Mouse (Mus musculus) adrenal gland, adult 2 months (tissue): ENCODE data around the gene Bcl7a. TPM values are rescaled to one million over a fixed set of nuclear protein-coding genes. Genes with fewer than 3 reads are reported as not detected.

Experiments
- DNase-seq: peaks from one replicate; pipeline ENCODE4 v3.0.0; 2021
- polyA plus RNA-seq: library from polyadenylated mRNA; depleted of rRNA; stranded (reverse); fragments of >200 nt; gene quantifications from 2 replicates; pipeline ENCODE4 v1.2.3, GENCODE M21; 2012
- total RNA-seq, 2 experiments: library from RNA; stranded (reverse); gene quantifications; 2 replicates each; pipeline ENCODE4 v1.2.3; 2021

Gene Bcl7a
- total and polyA plus RNA-seq, 3 experiments, result 6.1 to 11.2 (median 6.1) TPM

GRCm38 (mm10) chr5:123327686-123328085 lies 15.9 kb upstream of the Bcl7a start:
- DNase-seq, result no peak

DNA sequence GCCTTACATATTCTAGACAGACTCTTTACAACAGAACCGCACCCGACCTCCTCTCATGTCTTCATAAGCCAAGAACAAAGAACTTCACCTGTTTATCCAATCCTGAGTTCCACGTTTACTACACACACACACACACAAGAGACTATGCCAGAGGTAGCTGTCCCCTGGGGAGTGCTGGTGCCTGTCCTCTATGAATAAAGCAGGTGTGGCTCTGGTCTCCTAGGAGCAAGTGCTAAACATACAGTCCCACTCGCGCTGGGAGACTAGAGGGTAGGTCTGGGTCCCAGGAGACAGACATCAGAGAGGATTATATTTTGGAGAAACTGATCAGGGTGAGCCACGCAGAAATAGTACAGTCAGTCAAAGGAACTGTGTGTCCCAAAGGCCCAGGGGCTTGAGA lies 10.1 kb upstream of the Bcl7a start:
- DNase-seq, result no peak

- no peak for DNase-seq
Measured at GRCm38 (mm10) chr5:123336205-123336961, 7.3 kb upstream of the Bcl7a start.

- DNase-seq, result no peak
Measured at GRCm38 (mm10) chr5:123338463-123338862, 5.2 kb upstream of the Bcl7a start.

DNA sequence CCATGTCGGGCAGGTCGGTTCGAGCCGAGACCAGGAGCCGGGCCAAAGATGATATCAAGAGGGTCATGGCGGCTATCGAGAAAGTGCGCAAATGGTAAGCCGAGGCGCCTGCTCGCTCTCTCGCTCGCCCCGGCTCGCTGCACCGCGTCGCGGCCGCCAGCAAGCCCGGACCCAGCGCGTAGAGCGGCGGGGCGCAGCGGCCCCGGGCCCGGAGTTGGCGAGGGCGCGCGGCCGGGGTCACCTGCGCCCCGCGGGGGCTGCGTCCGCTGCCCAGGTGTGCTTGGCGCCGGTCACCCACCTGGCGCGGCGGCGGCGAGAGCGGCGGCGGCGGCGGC lies 961 bp downstream of the Bcl7a start:
- DNase-seq, result no peak

GRCm38 (mm10) chr5:123344963-123345852 lies 1.6 kb downstream of the Bcl7a start:
- peak; percentile 80 for DNase-seq

DNA sequence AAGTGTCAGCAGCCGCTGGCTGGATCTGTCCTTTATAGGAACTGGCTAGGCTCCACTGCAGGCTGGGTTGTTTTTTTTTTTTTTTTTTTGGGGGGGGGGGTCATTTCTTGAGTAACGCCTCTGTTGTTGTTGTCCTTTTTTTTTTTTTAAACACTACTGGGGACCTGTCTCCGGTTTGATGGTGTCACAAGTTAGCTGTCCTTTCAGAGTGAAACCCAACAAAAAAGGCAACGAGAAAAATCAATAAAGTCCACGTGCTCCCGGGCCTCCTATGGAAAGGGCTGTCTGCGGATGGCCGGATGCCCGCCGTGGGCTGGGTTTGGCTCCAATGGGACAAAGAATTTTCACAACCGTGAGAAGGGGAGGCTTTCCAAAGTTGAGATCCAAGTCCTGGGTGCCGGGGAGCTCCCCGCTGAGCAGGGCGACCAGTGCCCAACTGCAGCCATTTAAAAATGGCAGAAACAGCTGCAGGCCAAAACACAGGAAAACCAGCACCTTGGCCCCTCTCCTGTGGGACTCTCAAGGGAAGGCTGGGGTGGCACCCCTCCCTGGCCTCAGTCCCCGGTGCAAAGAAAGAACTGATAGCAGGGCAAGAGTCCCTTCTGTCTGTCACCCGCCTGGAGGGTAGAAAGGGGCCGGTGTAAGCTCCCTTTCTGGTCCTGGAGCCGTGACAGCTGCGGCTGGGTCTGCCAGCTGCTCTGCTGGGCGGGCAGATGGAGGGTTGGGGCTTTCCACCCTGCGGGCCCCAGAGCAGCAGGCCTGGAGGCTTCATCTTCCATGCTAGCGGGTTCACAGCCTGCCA lies 2.4 kb downstream of the Bcl7a start:
- peak; percentile 79 for DNase-seq

- no peak for DNase-seq
Measured at GRCm38 (mm10) chr5:123346701-123347270, 3.2 kb downstream of the Bcl7a start.

- DNase-seq, result no peak
Measured at GRCm38 (mm10) chr5:123347985-123348384, 4.4 kb downstream of the Bcl7a start.

GRCm38 (mm10) chr5:123350386-123350785 lies 6.8 kb downstream of the Bcl7a start:
- no peak for DNase-seq

- no peak for DNase-seq
Measured at GRCm38 (mm10) chr5:123355918-123356317, 12.3 kb downstream of the Bcl7a start.

DNA sequence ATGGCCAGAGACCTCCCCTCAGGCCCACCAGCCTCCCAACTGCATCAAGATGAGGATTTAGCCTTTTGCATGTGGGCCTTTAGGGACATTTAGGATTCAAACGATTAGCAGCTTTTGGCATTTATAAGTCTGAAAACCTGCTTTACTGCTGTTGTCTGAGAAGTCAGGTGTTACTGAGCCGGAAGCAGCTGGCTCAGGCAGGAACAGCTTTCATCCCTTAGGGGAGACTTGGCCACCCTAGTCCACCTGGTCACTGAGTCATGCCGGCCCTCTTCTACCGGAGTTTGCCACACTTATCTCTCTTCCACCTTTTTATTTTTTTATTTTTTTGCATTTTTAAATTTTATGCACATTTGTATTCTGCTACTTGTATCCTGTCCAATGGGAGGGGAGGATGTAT lies 13.6 kb downstream of the Bcl7a start:
- DNase-seq, result no peak

GRCm38 (mm10) chr5:123359431-123359830 lies 15.8 kb downstream of the Bcl7a start:
- no peak for DNase-seq

GRCm38 (mm10) chr5:123362911-123363310 lies 19.3 kb downstream of the Bcl7a start:
- peak; percentile 30 for DNase-seq

GRCm38 (mm10) chr5:123364302-123364971 lies 20.8 kb downstream of the Bcl7a start:
- peak; percentile 60 for DNase-seq

DNA sequence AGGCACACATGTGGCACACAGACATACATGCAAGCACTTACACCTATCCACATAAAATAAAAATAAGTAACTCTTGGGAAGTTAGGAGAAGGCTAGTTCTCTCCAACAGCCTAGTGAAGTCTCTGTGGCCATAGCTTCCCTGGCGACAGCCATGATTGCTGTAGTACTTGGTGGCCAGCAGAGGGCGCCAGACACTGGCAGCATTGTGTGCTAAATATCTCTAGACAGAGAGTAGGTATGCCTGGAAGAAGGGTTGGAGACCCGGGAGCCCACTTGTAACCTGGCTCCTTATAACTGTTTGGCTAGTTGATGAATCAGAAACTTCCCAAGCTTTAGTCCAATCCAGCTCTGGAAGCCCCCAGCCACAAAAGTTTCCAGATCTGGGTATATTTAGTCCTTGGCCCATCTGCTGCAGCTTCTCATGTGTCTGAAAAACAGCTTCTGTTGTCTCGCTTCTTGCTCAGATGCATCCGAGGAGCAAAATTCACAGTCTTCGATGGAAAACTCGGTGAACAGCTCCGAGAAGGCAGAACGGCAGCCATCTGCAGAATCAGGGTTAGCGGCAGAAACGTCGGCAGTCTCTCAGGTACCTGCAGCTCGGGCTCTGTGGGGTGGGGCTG lies 25.3 kb downstream of the Bcl7a start:
- peak; percentile 32 for DNase-seq

- DNase-seq, result no peak
Measured at GRCm38 (mm10) chr5:123370049-123370448, 26.4 kb downstream of the Bcl7a start.

DNA sequence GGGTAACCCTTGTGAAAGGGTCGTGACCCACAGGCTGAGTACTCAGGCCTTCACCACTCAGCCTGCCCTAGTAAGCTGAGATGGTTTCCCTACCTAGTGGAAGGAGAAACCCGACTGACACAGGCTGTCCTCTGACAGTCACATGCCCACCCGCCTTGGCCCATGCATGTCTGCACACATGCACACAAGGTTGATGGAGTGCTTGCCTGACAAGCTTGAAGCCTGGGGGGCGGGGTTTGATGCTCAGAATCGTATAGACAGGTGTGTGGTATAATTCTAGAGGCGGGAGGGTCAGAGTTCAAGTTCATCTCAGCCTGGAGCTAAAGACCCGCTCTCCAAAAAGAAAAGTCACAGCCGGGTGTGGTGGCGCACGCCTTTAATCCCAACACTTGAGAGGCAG lies 31.6 kb downstream of the Bcl7a start:
- DNase-seq, result no peak

DNA sequence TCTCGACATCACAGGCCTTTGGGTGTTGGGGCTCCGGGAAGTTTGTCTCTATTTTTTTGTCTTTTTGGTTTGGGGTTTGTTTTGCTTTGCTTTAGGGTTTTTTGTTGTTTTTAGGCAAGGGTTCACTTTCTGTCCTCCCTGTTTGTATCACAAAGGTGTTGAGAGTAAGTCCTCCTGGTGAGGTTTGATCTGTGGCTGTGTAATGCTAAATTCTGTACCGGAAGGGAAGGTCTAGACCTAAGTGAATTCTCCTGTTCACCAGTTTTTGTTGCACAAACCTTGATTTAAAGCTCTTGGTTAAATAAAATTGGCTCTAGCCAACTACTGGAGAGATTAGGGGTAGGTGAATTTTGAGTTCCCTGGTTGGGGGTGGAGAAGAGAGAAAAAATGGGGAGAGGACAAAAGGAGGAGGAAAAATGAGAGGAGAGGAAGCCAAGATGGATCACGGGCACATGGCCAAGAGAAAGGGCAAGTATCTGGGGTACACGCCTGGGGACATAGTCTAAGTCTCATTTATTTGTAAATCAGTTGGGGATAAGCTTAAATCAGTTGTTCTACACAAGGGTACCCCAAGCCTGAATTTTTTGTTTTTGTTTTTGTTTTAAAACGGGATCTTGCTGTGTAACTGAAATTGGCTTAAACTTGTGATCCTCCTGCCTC lies 32.3 kb downstream of the Bcl7a start:
- DNase-seq, result no peak

DNA sequence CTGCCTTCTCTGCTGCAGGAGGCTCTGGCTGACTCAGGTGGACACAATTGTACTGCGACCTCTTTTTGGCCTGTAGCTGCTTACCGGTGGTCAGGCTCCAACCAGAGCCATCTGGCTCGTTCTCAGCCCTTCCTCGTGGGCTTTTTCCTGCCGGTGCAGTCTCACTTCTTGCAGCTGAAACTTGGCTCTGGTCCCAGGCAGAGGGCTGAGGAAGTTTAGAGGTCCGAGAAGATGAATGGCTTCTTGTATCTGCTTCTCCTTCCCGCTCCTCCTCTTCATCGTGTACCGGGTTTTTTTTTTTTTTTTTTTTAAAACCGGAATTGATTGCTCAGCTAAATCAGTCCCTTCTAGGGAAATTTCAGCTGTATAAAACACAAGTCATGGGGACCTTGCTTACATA lies 32.9 kb downstream of the Bcl7a start:
- peak; percentile 83 for DNase-seq
